Comparison of ENCODE assay signal across 9 mouse cellular contexts in the genomic region with DNA sequence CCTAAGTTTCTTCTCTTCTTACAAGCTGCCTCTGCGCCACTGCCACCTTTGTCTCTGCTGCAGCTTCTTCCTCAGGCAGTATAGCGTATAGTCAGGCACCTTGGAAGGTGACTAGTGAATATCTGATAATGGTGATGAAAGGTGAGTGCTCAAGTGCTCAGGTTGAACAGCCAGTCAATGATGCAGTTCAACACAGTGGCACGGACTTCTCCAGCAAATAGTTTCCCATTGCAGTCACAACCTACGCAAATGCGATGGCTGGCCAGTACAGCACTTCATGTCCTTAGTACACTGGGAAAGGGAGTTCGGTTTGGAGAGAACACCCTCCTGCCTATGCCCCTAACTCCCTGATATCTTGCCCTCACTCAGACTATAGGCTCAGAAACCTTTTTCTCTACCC. TPM values are rescaled to one million over a fixed set of nuclear protein-coding genes. Genes with fewer than 3 reads are reported as not detected.
DNase-seq lines count a peak whose midpoint lies in the region; ATAC-seq lines count a peak whose summit lies in the region.
"Had no signal": no experiment of that assay in that cellular context is flagged by ENCODE, and none has a peak within 500 bp of the region (broad histone marks: within the 10 kb centered on the region; RNA-seq: fewer than 3 reads in every experiment).

No protein-coding gene starts in this region.

- DNase-seq in gastrocnemius, postnatal 25 days = peak; percentile 32
- DNase-seq in gastrocnemius, postnatal 4 days (ENCODE audit: low spot score in 2 of 2) = no peak
- no peak for DNase-seq in layer of hippocampus, adult 9-11 months
- no peak for DNase-seq in layer of hippocampus, postnatal 14 days (ENCODE audit: low spot score in 2 of 2)
- DNase-seq: right cerebral cortex, postnatal 25 days had no signal

- H3K4me1 ChIP-seq in brown adipose tissue, adult 24 weeks (ENCODE audit: control insufficient read depth, insufficient read depth, insufficient read length, low read length) = peaks cover 3% of the 10 kb centered on the region; the same call in 1 of the 2 replicates
- no peaks in the 10 kb centered on the region for H3K4me1 ChIP-seq in hindbrain, embryonic 12.5 days

- H3K9ac ChIP-seq in hindbrain, embryonic 12.5 days = no peak overlapping the region

- H3K36me3 ChIP-seq in hindbrain, embryonic 12.5 days = no peaks in the 10 kb centered on the region
- H3K36me3 ChIP-seq in macrophage (ENCODE audit: inconsistent target) = no peaks in the 10 kb centered on the region

- peak overlapping the region; percentile 55 for H3K4me2 ChIP-seq in hindbrain, embryonic 12.5 days (replicated peaks)

- peaks cover 29% of the 10 kb centered on the region for H3K27me3 ChIP-seq in hindbrain, embryonic 12.5 days

- peak overlapping the region; percentile 100; the same call in 1 of the 2 replicates for H3K4me3 ChIP-seq in brown adipose tissue, adult 24 weeks (ENCODE audit: insufficient read depth, low read depth, low read length)
- H3K4me3 ChIP-seq in hindbrain, embryonic 12.5 days = no peak overlapping the region
- H3K4me3 ChIP-seq in macrophage (ENCODE audit: inconsistent target) = peak overlapping the region; percentile 38

- ATAC-seq in hindbrain, embryonic 12.5 days (ENCODE audit: low FRiP score) = no peak
- ATAC-seq in monocyte, adult 5-6 weeks (replicated peaks; ENCODE audit: insufficient number of reproducible peaks, low FRiP score, low TSS enrichment, poor library complexity, severe bottlenecking) = no peak

- no peaks in the 10 kb centered on the region for H3K79me2 ChIP-seq in macrophage (ENCODE audit: inconsistent target)

- no peak overlapping the region for H3K27ac ChIP-seq in brown adipose tissue, adult 24 weeks (replicated peaks; ENCODE audit: low read depth, low read length)
- H3K27ac ChIP-seq in hindbrain, embryonic 12.5 days = no peak overlapping the region
- peak overlapping the region; percentile 48 for H3K27ac ChIP-seq in macrophage

- H3K9me3 ChIP-seq in hindbrain, embryonic 12.5 days (replicated peaks) = no peaks in the 10 kb centered on the region

- WGBS in hindbrain, embryonic 12.5 days = 51% methylated on average over 6 of the region's 6 CpGs
- 45% methylated on average over 6 of the region's 6 CpGs for WGBS in macrophage (ENCODE audit: missing documents)

RNA-seq across cellular contexts. Expression of a gene that starts 1.1 kb away (rescaled TPM):
- total RNA-seq in gastrocnemius, postnatal 25 days (2021) = 100 to 1,000 TPM; 363 to 425 TPM
- total RNA-seq in gastrocnemius, postnatal 4 days (2021) = 10 to 100 TPM; 34.1 to 39.0 TPM
- polyA plus RNA-seq in brown adipose tissue, adult 24 weeks (2012; ENCODE audit: insufficient read depth, insufficient read length, missing spikeins) = 5.0 and 6.6 TPM in 2 replicates
- 7.8 and 9.5 TPM in 2 replicates for polyA plus RNA-seq in hindbrain, embryonic 12.5 days (2016; fragmentation: Nextera tagmentation; extraction: Ambion mirVana)
- 10 to 100 TPM in 23 of 26 experiments, 1 to 10 TPM in 3; 3.6 to 38.9 (median 29.4) TPM for total RNA-seq in macrophage (2018; cell fraction: chromatin; rRNA removed)
- 1 to 10 TPM; 2.8 to 4.7 (median 3.7) TPM for total RNA-seq in macrophage (2018; cell fraction: cytosol; rRNA removed)
- 10 to 100 TPM in 16 of 26 experiments, 1 to 10 TPM in 10; 3.2 to 25.1 (median 12.3) TPM for total RNA-seq in macrophage (2018; cell fraction: nucleus; rRNA removed)
- polyA plus RNA-seq in macrophage (2018) = 2.1 to 3.5 TPM (median 2.9 TPM) in 3 replicates
- 5.2 to 6.7 TPM (median 6.1 TPM) in 3 replicates for total RNA-seq in monocyte, adult 5-6 weeks (2017)
- total RNA-seq in layer of hippocampus, postnatal 14 days (2021) = 10 to 100 TPM; 27.1 to 28.1 TPM

RNA-seq across cellular contexts. Expression of a gene that starts 41.6 kb away (rescaled TPM):
- not detected for total RNA-seq in gastrocnemius, postnatal 25 days (2021)
- not detected for total RNA-seq in gastrocnemius, postnatal 4 days (2021)
- not detected in 2 replicates for polyA plus RNA-seq in brown adipose tissue, adult 24 weeks (2012; ENCODE audit: insufficient read depth, insufficient read length, missing spikeins)
- not detected in 2 replicates for polyA plus RNA-seq in hindbrain, embryonic 12.5 days (2016; fragmentation: Nextera tagmentation; extraction: Ambion mirVana)
- not detected for total RNA-seq in macrophage (2018; cell fraction: chromatin; rRNA removed)
- total RNA-seq in macrophage (2018; cell fraction: cytosol; rRNA removed) = not detected
- total RNA-seq in macrophage (2018; cell fraction: nucleus; rRNA removed) = not detected
- polyA plus RNA-seq in macrophage (2018) = not detected in 3 replicates
- not detected in 3 replicates for total RNA-seq in monocyte, adult 5-6 weeks (2017)
- total RNA-seq in layer of hippocampus, postnatal 14 days (2021) = not detected

Comparison
In these comparisons a context has a peak if more than half of its experiments do, and no peak if none do; other contexts are left out.
1. RNA of a gene that starts 1.1 kb away (total RNA-seq): 363 to 425 TPM in gastrocnemius, postnatal 25 days; 34.1 to 39.0 TPM in gastrocnemius, postnatal 4 days, 27.1 to 28.1 TPM in layer of hippocampus, postnatal 14 days and 5.2 to 6.7 TPM in monocyte, adult 5-6 weeks; every median in the first group is over 4 times any median in the second.